Mouse (Mus musculus) midbrain, embryonic 15.5 days (tissue): ENCODE data around the gene Ppp4r1. TPM values are rescaled to one million over a fixed set of nuclear protein-coding genes. Genes with fewer than 3 reads are reported as not detected.

Source experiments
- ATAC-seq: fragments of 200-750 bp; cut with Nextera tagmentation; replicated peaks from 2 replicates; pipeline ENCODE4 v1.8.0; 2017; ENCODE audit warnings: moderate TSS enrichment
- H3K27ac ChIP-seq: fragments of 300-500 bp; sonication (generic); 2 replicates; pipeline ENCODE4 v1.5.1; 2015; ENCODE audit warnings: mild to moderate bottlenecking, inconsistent platforms
- H3K27me3 ChIP-seq: fragments of 300-500 bp; sonication (generic); replicated peaks from 2 replicates; pipeline ENCODE4 v1.6.1; 2015; ENCODE audit warnings: inconsistent platforms
- H3K36me3 ChIP-seq: fragments of 300-500 bp; sonication (generic); replicated peaks from 2 replicates; pipeline ENCODE4 v1.6.1; 2015; ENCODE audit warnings: inconsistent platforms
- H3K4me1 ChIP-seq: fragments of 300-500 bp; sonication (generic); 2 replicates; pipeline ENCODE4 v1.6.1; 2015; ENCODE audit warnings: inconsistent platforms
- H3K4me2 ChIP-seq: fragments of 300-500 bp; sonication (generic); 2 replicates; pipeline ENCODE4 v1.6.1; 2015; ENCODE audit warnings: inconsistent platforms, mild to moderate bottlenecking, moderate library complexity
- H3K4me3 ChIP-seq: fragments of 300-500 bp; sonication (generic); 2 replicates; pipeline ENCODE4 v1.5.1; 2015; ENCODE audit warnings: mild to moderate bottlenecking, inconsistent platforms
- H3K9ac ChIP-seq: fragments of 300-500 bp; sonication (generic); 2 replicates; pipeline ENCODE4 v1.6.1; 2015; ENCODE audit warnings: mild to moderate bottlenecking, inconsistent platforms
- H3K9me3 ChIP-seq: fragments of 300-500 bp; sonication (generic); 2 replicates; pipeline ENCODE4 v1.6.1; 2016; ENCODE audit warnings: inconsistent platforms
- WGBS: fragments of 180-500 bp; shearing (Covaris S2); methylation state at CpG from one replicate; pipeline ENCODE4 v1.1.7; 2015; ENCODE audit warnings: mixed read lengths; 5-methylcytosine and 5-hydroxymethylcytosine counted together
- polyA plus RNA-seq: library from polyadenylated mRNA; unstranded; fragments of >200 nt; fragmentation: Nextera tagmentation; extraction: Ambion mirVana; gene quantifications from 2 replicates; pipeline ENCODE4 v1.2.1, GENCODE M21; 2015

Gene Ppp4r1
- polyA plus RNA-seq, 1 experiment from 2014 or later = 49.2 TPM

- no peak for ATAC-seq
- Histone ChIP-seq H3K27me3 (no peaks in the 10 kb centered on the region), H3K9ac (no peak overlapping the region), H3K4me3 (no peak overlapping the region), H3K36me3 (no peaks in the 10 kb centered on the region), H3K9me3 (no peaks in the 10 kb centered on the region), H3K4me1 (no peaks in the 10 kb centered on the region), H3K27ac (no peak overlapping the region), H3K4me2 (no peak overlapping the region)
- WGBS = 94% methylated on average over 7 of the region's 7 CpGs
These were observed 32.6 kb upstream of the Ppp4r1 start for GRCm38 (mm10) chr17:65749803-65750202.

GRCm38 (mm10) chr17:65750301-65750700 is 32.1 kb upstream of the Ppp4r1 start:
- Histone ChIP-seq H3K9me3 (no peaks in the 10 kb centered on the region), H3K36me3 (no peaks in the 10 kb centered on the region), H3K27ac (no peak overlapping the region), H3K4me2 (no peak overlapping the region), H3K9ac (no peak overlapping the region), H3K4me1 (no peaks in the 10 kb centered on the region), H3K4me3 (no peak overlapping the region), H3K27me3 (no peaks in the 10 kb centered on the region)
- ATAC-seq = no peak

- ATAC-seq = no peak
- Histone ChIP-seq H3K4me1 (no peaks in the 10 kb centered on the region), H3K9me3 (no peaks in the 10 kb centered on the region), H3K27ac (no peak overlapping the region), H3K4me3 (no peak overlapping the region), H3K9ac (no peak overlapping the region), H3K27me3 (no peaks in the 10 kb centered on the region), H3K4me2 (no peak overlapping the region), H3K36me3 (no peaks in the 10 kb centered on the region)
- WGBS = 98% methylated on average over 6 of the region's 6 CpGs
These were observed 29.2 kb upstream of the Ppp4r1 start for GRCm38 (mm10) chr17:65753130-65753529.

GRCm38 (mm10) chr17:65755857-65756256 is 26.5 kb upstream of the Ppp4r1 start:
- H3K9ac ChIP-seq = no peak overlapping the region
- H3K4me1 ChIP-seq = no peaks in the 10 kb centered on the region
- 96% methylated on average over 3 of the region's 3 CpGs for WGBS
- no peak overlapping the region for H3K27ac ChIP-seq
- ATAC-seq = no peak
- no peaks in the 10 kb centered on the region for H3K9me3 ChIP-seq
- H3K4me2 ChIP-seq = no peak overlapping the region
- H3K4me3 ChIP-seq = no peak overlapping the region
- H3K27me3 ChIP-seq = no peaks in the 10 kb centered on the region
- no peaks in the 10 kb centered on the region for H3K36me3 ChIP-seq

- Histone ChIP-seq H3K9me3 (no peaks in the 10 kb centered on the region), H3K4me2 (no peak overlapping the region), H3K27me3 (no peaks in the 10 kb centered on the region), H3K36me3 (no peaks in the 10 kb centered on the region), H3K9ac (no peak overlapping the region), H3K4me1 (no peaks in the 10 kb centered on the region), H3K27ac (no peak overlapping the region), H3K4me3 (no peak overlapping the region)
- WGBS = 61% methylated on average over 6 of the region's 6 CpGs
- ATAC-seq = 0 out of 2 replicates have a peak, but pooled peaks have one; percentile 27
These were observed 25.2 kb upstream of the Ppp4r1 start for GRCm38 (mm10) chr17:65757150-65757549.

GRCm38 (mm10) chr17:65763221-65763620 is 19.2 kb upstream of the Ppp4r1 start:
- H3K9ac ChIP-seq = no peak overlapping the region
- no peaks in the 10 kb centered on the region for H3K9me3 ChIP-seq
- H3K4me1 ChIP-seq = peaks cover 8% of the 10 kb centered on the region
- no peak overlapping the region for H3K4me3 ChIP-seq
- no peaks in the 10 kb centered on the region for H3K36me3 ChIP-seq
- H3K4me2 ChIP-seq = no peak overlapping the region
- WGBS = 95% methylated on average over 14 of the region's 14 CpGs
- H3K27me3 ChIP-seq = no peaks in the 10 kb centered on the region
- ATAC-seq = no peak
- no peak overlapping the region for H3K27ac ChIP-seq

- 0 out of 2 replicates have a peak overlapping the region, but pooled peaks have one; percentile 39 for H3K27ac ChIP-seq
- 27% methylated on average over 5 of the region's 5 CpGs for WGBS
- no peak for ATAC-seq
- no peaks in the 10 kb centered on the region for H3K36me3 ChIP-seq
- H3K27me3 ChIP-seq = no peaks in the 10 kb centered on the region
- H3K9me3 ChIP-seq = no peaks in the 10 kb centered on the region
- H3K9ac ChIP-seq = no peak overlapping the region
- no peak overlapping the region for H3K4me2 ChIP-seq
- H3K4me1 ChIP-seq = peaks cover 51% of the 10 kb centered on the region
- no peak overlapping the region for H3K4me3 ChIP-seq
These were observed 13.9 kb upstream of the Ppp4r1 start for GRCm38 (mm10) chr17:65768486-65768885.

GRCm38 (mm10) chr17:65770982-65771915 is 11.1 kb upstream of the Ppp4r1 start:
- Histone ChIP-seq H3K27me3 (0 out of 2 replicates have a peak, but pooled peaks cover 4% of the 10 kb centered on the region), H3K9me3 (no peaks in the 10 kb centered on the region), H3K27ac (peak overlapping the region; percentile 80), H3K4me3 (peak overlapping the region; percentile 86), H3K4me2 (peak overlapping the region; percentile 89), H3K4me1 (peaks cover 51% of the 10 kb centered on the region), H3K36me3 (no peaks in the 10 kb centered on the region), H3K9ac (peak overlapping the region; percentile 74)
- no peak for ATAC-seq
- WGBS = 19% methylated on average over 17 of the region's 17 CpGs

- Histone ChIP-seq H3K9me3 (no peaks in the 10 kb centered on the region), H3K4me3 (peak within 1 kb of the TSS; percentile 86), H3K4me1 (peaks cover 50% of the 10 kb centered on the region), H3K4me2 (peak within 1 kb of the TSS; percentile 89), H3K27me3 (0 out of 2 replicates have a peak, but pooled peaks cover 4% of the 10 kb centered on the region), H3K36me3 (no peaks in the 10 kb centered on the region), H3K27ac (peak within 1 kb of the TSS; percentile 80), H3K9ac (peak within 1 kb of the TSS; percentile 74)
- under 1% methylated on average over 75 of the region's 75 CpGs for WGBS
- ATAC-seq = peak; percentile 73
These were observed 10.1 kb upstream of the Ppp4r1 start, which contains the start of gene Rab31 for GRCm38 (mm10) chr17:65771951-65772934. Rab31 (minus strand) TSS chr17:65772752.

- H3K4me1 ChIP-seq = peaks cover 39% of the 10 kb centered on the region
- WGBS = 64% methylated on average over 4 of the region's 4 CpGs
- H3K36me3 ChIP-seq = no peaks in the 10 kb centered on the region
- H3K4me2 ChIP-seq = no peak overlapping the region
- no peak overlapping the region for H3K9ac ChIP-seq
- 0 out of 2 replicates have a peak, but pooled peaks cover 4% of the 10 kb centered on the region for H3K27me3 ChIP-seq
- H3K27ac ChIP-seq = no peak overlapping the region
- H3K4me3 ChIP-seq = no peak overlapping the region
- ATAC-seq = no peak
- H3K9me3 ChIP-seq = no peaks in the 10 kb centered on the region
These were observed 8.8 kb upstream of the Ppp4r1 start for GRCm38 (mm10) chr17:65773617-65774016.

- Histone ChIP-seq H3K27ac (no peak overlapping the region), H3K9ac (no peak overlapping the region), H3K36me3 (no peaks in the 10 kb centered on the region), H3K4me3 (no peak overlapping the region), H3K27me3 (0 out of 2 replicates have a peak, but pooled peaks cover 4% of the 10 kb centered on the region), H3K9me3 (no peaks in the 10 kb centered on the region), H3K4me1 (peaks cover 31% of the 10 kb centered on the region), H3K4me2 (no peak overlapping the region)
- no peak for ATAC-seq
- 81% methylated on average over 7 of the region's 7 CpGs for WGBS
These were observed 7.9 kb upstream of the Ppp4r1 start for GRCm38 (mm10) chr17:65774439-65774838.

GRCm38 (mm10) chr17:65776228-65776627 is 6.1 kb upstream of the Ppp4r1 start:
- Histone ChIP-seq H3K36me3 (no peaks in the 10 kb centered on the region), H3K4me3 (no peak overlapping the region), H3K4me1 (peaks cover 14% of the 10 kb centered on the region), H3K4me2 (no peak overlapping the region), H3K27me3 (0 out of 2 replicates have a peak, but pooled peaks cover 4% of the 10 kb centered on the region), H3K27ac (no peak overlapping the region), H3K9ac (no peak overlapping the region), H3K9me3 (no peaks in the 10 kb centered on the region)
- 74% methylated on average over 1 of the region's 1 CpGs for WGBS
- no peak for ATAC-seq
